Mouse (Mus musculus) adrenal gland, postnatal 25 days (tissue): ENCODE results near the gene Ptprz1. TPM values are rescaled to one million over a fixed set of nuclear protein-coding genes. Genes with fewer than 3 reads are reported as not detected.
"Not testable (repeated sequence)": the region's sequence is repeated elsewhere in the genome, so short reads cannot be mapped to it uniquely, and the experiment has no call there.

Source experiments
- DNase-seq: peaks from one replicate; pipeline ENCODE4 v3.0.0; 2021; ENCODE audit warnings: mixed read lengths
- total RNA-seq: library from RNA; stranded (reverse); gene quantifications from 2 replicates; pipeline ENCODE4 v1.2.3, GENCODE M21; 2021

The Ptprz1 gene
- total RNA-seq, 1 experiment from 2014 or later: 8.6 TPM

- DNase-seq: no peak
Measured at GRCm38 (mm10) chr6:23014988-23015613, 139.8 kb downstream of the Ptprz1 start.

- DNase-seq: no peak
Measured at GRCm38 (mm10) chr6:23028251-23028650, 152.9 kb downstream of the Ptprz1 start.

GRCm38 (mm10) chr6:23048836-23049235 is 173.5 kb downstream of the Ptprz1 start:
- no peak for DNase-seq

- DNase-seq: no peak
Measured at GRCm38 (mm10) chr6:23055734-23056133, 180.4 kb downstream of the Ptprz1 start.

- DNase-seq: no peak
Measured at GRCm38 (mm10) chr6:23076060-23076459, 200.8 kb downstream of the Ptprz1 start.

GRCm38 (mm10) chr6:23078273-23078672 is 203.0 kb downstream of the Ptprz1 start:
- DNase-seq: no peak

- no peak for DNase-seq
Measured at GRCm38 (mm10) chr6:23079991-23080680, 204.8 kb downstream of the Ptprz1 start.

GRCm38 (mm10) chr6:23084587-23085421 is 209.5 kb downstream of the Ptprz1 start:
- no peak for DNase-seq

- not testable (repeated sequence) for DNase-seq
Measured at GRCm38 (mm10) chr6:23089292-23089691, 214.0 kb downstream of the Ptprz1 start.

- DNase-seq: not testable (repeated sequence)
Measured at GRCm38 (mm10) chr6:23090346-23091055, 215.2 kb downstream of the Ptprz1 start.
